Mouse (Mus musculus) spleen, adult 2 months (tissue): Measurements from ENCODE around the gene Zfp541. TPM values are rescaled to one million over a fixed set of nuclear protein-coding genes. Genes with fewer than 3 reads are reported as not detected.

Source experiments
- DNase-seq, 2 experiments: peaks; one replicate each; pipeline versions ENCODE4 v3.0.0 to v3.0.0-alpha.2; 2012 to 2021; ENCODE audit warnings: low spot score in 2 of 2, low read depth in 1 of 2
- H3K27ac ChIP-seq: fragments of 200-500 bp; 2 replicates; pipeline ENCODE4 v1.5.1; 2012; ENCODE audit warnings: low read length, inconsistent platforms; ENCODE audit not compliant: insufficient read depth
- H3K27me3 ChIP-seq: fragments of 200-500 bp; 2 replicates; pipeline ENCODE4 v1.6.1; 2012; ENCODE audit warnings: mild to moderate bottlenecking, moderate library complexity, low read length, inconsistent platforms; ENCODE audit not compliant: control insufficient read depth, insufficient read depth
- H3K36me3 ChIP-seq: fragments of 200-500 bp; 2 replicates; pipeline ENCODE4 v1.6.1; 2012; ENCODE audit warnings: mild to moderate bottlenecking, low read length, inconsistent platforms; ENCODE audit not compliant: control insufficient read depth, insufficient read depth
- H3K4me1 ChIP-seq: fragments of 200-500 bp; 2 replicates; pipeline ENCODE4 v1.6.1; 2011; ENCODE audit warnings: inconsistent platforms; ENCODE audit not compliant: control insufficient read depth, insufficient read depth, insufficient read length
- H3K4me3 ChIP-seq: fragments of 200-500 bp; 2 replicates; pipeline ENCODE4 v1.5.1; 2011; ENCODE audit warnings: mild to moderate bottlenecking, inconsistent platforms; ENCODE audit not compliant: insufficient read depth, insufficient read length; ENCODE audit errors: extremely low read depth
- CTCF ChIP-seq: fragments of 200-500 bp; IDR thresholded peaks from 2 replicates; pipeline ENCODE4 v1.5.1; 2011; ENCODE audit warnings: mild to moderate bottlenecking, inconsistent platforms; ENCODE audit not compliant: insufficient read depth, insufficient read length, insufficient replicate concordance; ENCODE audit errors: extremely low read depth
- POLR2A ChIP-seq: fragments of 200-500 bp; IDR thresholded peaks from 2 replicates; pipeline ENCODE4 v1.6.1; 2011; ENCODE audit warnings: low read depth, low read length, inconsistent platforms
- WGBS: fragments of 180-500 bp; shearing (Covaris S2); methylation state at CpG from one replicate; pipeline ENCODE4 v1.1.7; 2018; 5-methylcytosine and 5-hydroxymethylcytosine counted together
- polyA plus RNA-seq: library from polyadenylated mRNA; depleted of rRNA; stranded (reverse); fragments of >200 nt; gene quantifications from 2 replicates; pipeline ENCODE4 v1.2.3, GENCODE M21; 2012

The Zfp541 gene
- polyA plus RNA-seq, 1 experiment = 0.02 TPM

- H3K27ac ChIP-seq = no peak overlapping the region
- TF ChIP-seq POLR2A (no peak), CTCF (no peak)
- DNase-seq = no peak
- peaks cover 3% of the 10 kb centered on the region; the same call in 1 of the 2 replicates for H3K36me3 ChIP-seq
- 88% methylated on average over 7 of the region's 7 CpGs for WGBS
- H3K4me3 ChIP-seq = no peak overlapping the region
- no peaks in the 10 kb centered on the region for H3K27me3 ChIP-seq
- peaks cover 11% of the 10 kb centered on the region; the same call in 1 of the 2 replicates for H3K4me1 ChIP-seq
Observed at GRCm38 (mm10) chr7:16101081-16101480, 39.5 kb downstream of the Zfp541 start.

GRCm38 (mm10) chr7:16101726-16102475 lies 40.3 kb downstream of the Zfp541 start:
- H3K36me3 ChIP-seq = peaks cover 3% of the 10 kb centered on the region; the same call in 1 of the 2 replicates
- 92% methylated on average over 15 of the region's 15 CpGs for WGBS
- no peak for DNase-seq
- no peak for TF ChIP-seq CTCF
- no peak for TF ChIP-seq POLR2A
- no peaks in the 10 kb centered on the region for H3K27me3 ChIP-seq
- H3K4me3 ChIP-seq = no peak overlapping the region
- peaks cover 11% of the 10 kb centered on the region; the same call in 1 of the 2 replicates for H3K4me1 ChIP-seq
- no peak overlapping the region for H3K27ac ChIP-seq

- no peaks in the 10 kb centered on the region for H3K27me3 ChIP-seq
- DNase-seq = no peak
- H3K27ac ChIP-seq = no peak overlapping the region
- WGBS = 90% methylated on average over 5 of the region's 5 CpGs
- TF ChIP-seq CTCF (no peak), POLR2A (no peak)
- no peak overlapping the region for H3K4me3 ChIP-seq
- H3K36me3 ChIP-seq = peaks cover 5% of the 10 kb centered on the region
- peaks cover 11% of the 10 kb centered on the region; the same call in 1 of the 2 replicates for H3K4me1 ChIP-seq
Observed at GRCm38 (mm10) chr7:16102686-16103226, 41.1 kb downstream of the Zfp541 start.

- Histone ChIP-seq H3K4me1 (peaks cover 11% of the 10 kb centered on the region; the same call in 1 of the 2 replicates), H3K36me3 (peaks cover 9% of the 10 kb centered on the region), H3K27me3 (no peaks in the 10 kb centered on the region), H3K4me3 (no peak overlapping the region), H3K27ac (no peak overlapping the region)
- no peak for DNase-seq
- TF ChIP-seq POLR2A (no peak), CTCF (no peak)
- WGBS = 85% methylated on average over 6 of the region's 6 CpGs
Observed at GRCm38 (mm10) chr7:16103760-16104159, 42.1 kb downstream of the Zfp541 start.

GRCm38 (mm10) chr7:16104611-16105388 lies 43.2 kb downstream of the Zfp541 start:
- 93% methylated on average over 7 of the region's 7 CpGs for WGBS
- Histone ChIP-seq H3K36me3 (peaks cover 15% of the 10 kb centered on the region), H3K4me1 (peaks cover 2% of the 10 kb centered on the region; the same call in 1 of the 2 replicates), H3K4me3 (no peak overlapping the region), H3K27me3 (no peaks in the 10 kb centered on the region), H3K27ac (no peak overlapping the region)
- TF ChIP-seq CTCF = no peak
- TF ChIP-seq POLR2A = no peak
- no peak for DNase-seq

- Histone ChIP-seq H3K36me3 (peaks cover 44% of the 10 kb centered on the region), H3K27ac (no peak overlapping the region), H3K27me3 (no peaks in the 10 kb centered on the region), H3K4me3 (no peak overlapping the region), H3K4me1 (no peaks in the 10 kb centered on the region)
- TF ChIP-seq CTCF (no peak), POLR2A (no peak)
- no peak for DNase-seq
- WGBS = 92% methylated on average over 9 of the region's 9 CpGs
Observed at GRCm38 (mm10) chr7:16108886-16109542, 47.4 kb downstream of the Zfp541 start.
